Comparison of ENCODE assay signal across 20 mouse cellular contexts in the genomic region with DNA sequence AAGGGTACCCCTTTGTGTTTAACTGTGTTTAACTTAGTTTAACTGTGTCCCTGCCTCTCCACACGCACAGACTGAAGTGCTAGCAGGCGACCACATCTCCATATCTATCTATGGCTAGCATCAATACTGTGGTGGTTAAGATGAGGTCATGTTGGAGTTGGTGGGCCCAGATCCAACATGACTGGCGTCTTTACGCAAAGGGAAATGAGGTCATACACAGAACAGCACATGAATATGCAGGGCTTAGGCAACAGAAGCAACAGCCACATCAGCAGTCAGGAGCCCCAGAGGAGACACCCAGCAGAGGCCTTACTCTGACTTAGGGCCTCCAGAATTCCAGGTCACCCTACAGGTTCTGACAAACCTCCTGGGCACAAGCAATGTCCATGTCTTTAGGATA. TPM values are rescaled to one million over a fixed set of nuclear protein-coding genes. Genes with fewer than 3 reads are reported as not detected.
DNase-seq lines count a peak whose midpoint lies in the region; ATAC-seq lines count a peak whose summit lies in the region.
"Had no signal": no experiment of that assay in that cellular context is flagged by ENCODE, and none has a peak within 500 bp of the region (broad histone marks: within the 10 kb centered on the region; RNA-seq: fewer than 3 reads in every experiment).

No protein-coding gene starts in this region.

- H3K9ac ChIP-seq in forebrain, embryonic 11.5 days (ENCODE audit: low read length): no peak overlapping the region
- H3K9ac ChIP-seq: liver, embryonic 13.5 days; neural tube, embryonic 13.5 days had no signal

- peak; percentile 43 for DNase-seq in heart, postnatal 4 days
- no peak for DNase-seq in heart, embryonic 10.5 days (ENCODE audit: low spot score)
- DNase-seq in CD4-positive, CD25-positive, alpha-beta regulatory T cell, adult 2 months (ENCODE audit: low read depth, low spot score): peak; percentile 33
- DNase-seq in adrenal gland, postnatal 14 days: no peak
- no peak for DNase-seq in left cerebral cortex, postnatal 4 days
- no peak for DNase-seq in forebrain, embryonic 11.5 days (ENCODE audit: low spot score)
- DNase-seq: adrenal gland, postnatal 10 days; cerebellum, adult 9-11 months; embryo, embryonic 11 days; gastrocnemius, adult 2 months; kidney, adult 8-10 months; kidney, postnatal 4 days; liver, embryonic 13.5 days; thymus, adult 2 months had no signal

- intact Hi-C loops in left cerebral cortex, postnatal 4 days (cut with DNase I): no loop called here

- H3K36me3 ChIP-seq in heart, embryonic 10.5 days: no peaks in the 10 kb centered on the region
- H3K36me3 ChIP-seq in forebrain, embryonic 11.5 days (ENCODE audit: control insufficient read depth, insufficient read depth, low read length): no peaks in the 10 kb centered on the region
- H3K36me3 ChIP-seq: limb, embryonic 10.5 days; liver, embryonic 13.5 days; neural tube, embryonic 13.5 days had no signal

- no peak overlapping the region for H3K4me3 ChIP-seq in heart, embryonic 10.5 days
- H3K4me3 ChIP-seq in forebrain, embryonic 11.5 days (ENCODE audit: low read depth, low read length): no peak overlapping the region
- H3K4me3 ChIP-seq: gastrocnemius, adult 2 months; limb, embryonic 10.5 days; liver, embryonic 13.5 days; neural tube, embryonic 13.5 days had no signal

- peak; percentile 26 for ATAC-seq in activated CD4-positive, CD25-positive, alpha-beta regulatory T cell, adult 4 months
- peak; percentile 61 for ATAC-seq in megakaryocyte progenitor cell, adult 5-6 weeks (replicated peaks; ENCODE audit: poor library complexity)
- no peak for ATAC-seq in forebrain, embryonic 11.5 days (replicated peaks; ENCODE audit: low FRiP score)
- ATAC-seq: forebrain, embryonic 14.5 days; midbrain, embryonic 16.5 days had no signal

- no peak overlapping the region for H3K4me2 ChIP-seq in forebrain, embryonic 11.5 days (ENCODE audit: low read depth, low read length, severe bottlenecking)
- H3K4me2 ChIP-seq: liver, embryonic 13.5 days; neural tube, embryonic 13.5 days had no signal

- no peaks in the 10 kb centered on the region for H3K27me3 ChIP-seq in heart, embryonic 10.5 days (ENCODE audit: insufficient read depth, poor library complexity, severe bottlenecking)
- H3K27me3 ChIP-seq in forebrain, embryonic 11.5 days (ENCODE audit: control insufficient read depth, insufficient read depth, low read length): no peaks in the 10 kb centered on the region
- H3K27me3 ChIP-seq: liver, embryonic 13.5 days; neural tube, embryonic 13.5 days had no signal

- 69% methylated on average over 4 of the region's 4 CpGs for WGBS in heart, embryonic 10.5 days
- WGBS in forebrain, embryonic 11.5 days: 91% methylated on average over 4 of the region's 4 CpGs

- no peak overlapping the region for H3K27ac ChIP-seq in heart, embryonic 10.5 days
- no peak overlapping the region for H3K27ac ChIP-seq in forebrain, embryonic 11.5 days (ENCODE audit: low read depth, low read length)
- H3K27ac ChIP-seq: gastrocnemius, adult 2 months; limb, embryonic 10.5 days; liver, embryonic 13.5 days; neural tube, embryonic 13.5 days had no signal

- H3K4me1 ChIP-seq in heart, embryonic 10.5 days: peaks cover 36% of the 10 kb centered on the region
- no peaks in the 10 kb centered on the region for H3K4me1 ChIP-seq in forebrain, embryonic 11.5 days (replicated peaks; ENCODE audit: control insufficient read depth, insufficient read depth, low read length)
- H3K4me1 ChIP-seq: limb, embryonic 10.5 days had no signal

- H3K9me3 ChIP-seq in heart, embryonic 10.5 days: no peaks in the 10 kb centered on the region
- H3K9me3 ChIP-seq in forebrain, embryonic 11.5 days (ENCODE audit: control insufficient read depth, low read length): no peaks in the 10 kb centered on the region
- H3K9me3 ChIP-seq: limb, embryonic 10.5 days; liver, embryonic 13.5 days; neural tube, embryonic 13.5 days had no signal

RNA-seq across cellular contexts. Expression of a gene that starts 22.5 kb away (rescaled TPM):
- total RNA-seq in heart, postnatal 4 days (2021): under 1 TPM; 0.05 TPM
- 0.12 and 0.14 TPM in 2 replicates for polyA plus RNA-seq in heart, embryonic 10.5 days (2016; fragmentation: Nextera tagmentation; extraction: Ambion mirVana)
- under 1 TPM; 0.28 to 0.46 TPM for polyA plus RNA-seq in activated CD4-positive, CD25-positive, alpha-beta regulatory T cell, adult 4 months (2017; shearing (Covaris generic))
- 0.12 and 1.3 TPM in 2 replicates for total RNA-seq in megakaryocyte progenitor cell, adult 5-6 weeks (2015)
- not detected in 2 replicates for total RNA-seq in megakaryocyte progenitor cell, adult 5-6 weeks (2017)
- 0.08 and 0.15 TPM in 2 replicates for total RNA-seq in adrenal gland, postnatal 14 days (2021)
- under 1 TPM; 0.24 to 0.52 TPM for total RNA-seq in left cerebral cortex, postnatal 4 days (2021)
- 0.17 and 0.21 TPM in 2 replicates for polyA plus RNA-seq in forebrain, embryonic 11.5 days (2014; fragmentation: Nextera tagmentation; extraction: Ambion mirVana)

Comparison
In these comparisons a context has a peak if more than half of its experiments do, and no peak if none do; other contexts are left out.
1. DNase-seq: peak in heart, postnatal 4 days (single experiment) and CD4-positive, CD25-positive, alpha-beta regulatory T cell, adult 2 months (single experiment); none in heart, embryonic 10.5 days (single experiment), adrenal gland, postnatal 14 days (single experiment), left cerebral cortex, postnatal 4 days (single experiment) and forebrain, embryonic 11.5 days (single experiment).